Mouse (Mus musculus): ENCODE measurements around the gene 1700018G05Rik. TPM values are rescaled to one million over a fixed set of nuclear protein-coding genes. Genes with fewer than 3 reads are reported as not detected.
"Not testable (repeated sequence)": the region's sequence is repeated elsewhere in the genome, so short reads cannot be mapped to it uniquely, and the experiment has no call there.

Gene 1700018G05Rik
- not detected for total RNA-seq (2021)
- long read RNA-seq, experiment 1, result 0 reads
- long read RNA-seq, experiment 2, result 0 reads

DNA sequence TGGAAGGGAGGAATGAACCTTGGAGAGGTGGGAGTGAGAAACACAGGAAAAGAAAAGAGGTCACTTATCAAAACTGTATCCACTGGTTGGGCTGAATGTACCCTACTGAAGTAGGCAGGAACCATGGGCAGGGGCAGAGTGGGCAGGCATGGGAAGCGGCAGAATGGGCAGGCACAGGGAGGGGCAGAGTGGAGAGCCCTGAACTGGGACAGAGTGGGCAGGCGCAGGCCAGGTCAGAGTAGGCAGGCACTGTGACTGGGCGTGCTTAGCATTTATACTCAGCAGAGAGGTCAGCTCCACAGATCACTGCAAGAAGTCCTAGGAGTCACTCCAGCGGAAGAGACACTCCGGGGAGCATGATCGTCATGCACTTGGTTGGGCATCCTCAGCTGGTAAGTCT lies at the start of gene 1700018G05Rik:
1700018G05Rik (plus strand) TSS at position 301 of the 400 bp plus-strand sequence.
- not testable (repeated sequence) for DNase-seq (ENCODE audit: low spot score in 2 of 2)

- not testable (repeated sequence) for DNase-seq (ENCODE audit: low spot score in 2 of 2)
Observed at GRCm38 (mm10) chrX:102908587-102908986, 19.6 kb upstream of the 1700018G05Rik start, which contains the start of the genes Dmrtc1a and 1700011M02Rik. Gene Dmrtc1a, minus strand, starts transcription at chrX:102908687. Gene 1700011M02Rik, plus strand, starts transcription at chrX:102908905.

- DNase-seq (ENCODE audit: low spot score in 2 of 2), result not testable (repeated sequence)
Observed at GRCm38 (mm10) chrX:102914823-102915222, 13.3 kb upstream of the 1700018G05Rik start.

- not testable (repeated sequence) for DNase-seq (ENCODE audit: low spot score in 2 of 2)
Observed at GRCm38 (mm10) chrX:102926707-102927106, 1.5 kb upstream of the 1700018G05Rik start.

GRCm38 (mm10) chrX:102932992-102933570 lies 4.9 kb downstream of the 1700018G05Rik start:
- DNase-seq (ENCODE audit: low spot score in 2 of 2), result no peak

- DNase-seq (ENCODE audit: low spot score in 2 of 2), result no peak
Observed at GRCm38 (mm10) chrX:102933571-102934394, 5.6 kb downstream of the 1700018G05Rik start.

GRCm38 (mm10) chrX:102934395-102934764 lies 6.2 kb downstream of the 1700018G05Rik start:
- no peak for DNase-seq (ENCODE audit: low spot score in 2 of 2)

GRCm38 (mm10) chrX:102936743-102937142 lies 8.6 kb downstream of the 1700018G05Rik start:
- DNase-seq (ENCODE audit: low spot score in 2 of 2), result no peak

DNA sequence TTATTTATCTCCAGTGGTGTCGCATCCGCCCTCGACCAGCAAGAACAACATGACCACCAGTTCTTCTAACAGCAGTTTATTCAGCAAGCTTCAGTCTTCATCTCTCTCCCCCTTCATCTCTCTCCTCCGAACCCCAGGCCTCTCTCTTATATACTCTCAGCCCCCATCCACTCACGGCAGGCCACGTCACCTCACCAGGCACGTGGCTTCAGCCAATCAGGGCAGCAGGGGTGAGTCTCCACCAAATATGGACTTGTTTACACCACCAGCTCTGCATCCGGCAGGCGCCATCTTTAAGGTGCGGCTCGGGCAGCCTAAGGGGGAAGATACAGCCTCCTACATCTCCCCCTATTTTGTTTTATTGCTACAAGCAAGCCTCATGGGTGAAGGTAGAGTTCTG lies 22.0 kb downstream of the 1700018G05Rik start:
- DNase-seq (ENCODE audit: low spot score in 2 of 2), result not testable (repeated sequence)

DNA sequence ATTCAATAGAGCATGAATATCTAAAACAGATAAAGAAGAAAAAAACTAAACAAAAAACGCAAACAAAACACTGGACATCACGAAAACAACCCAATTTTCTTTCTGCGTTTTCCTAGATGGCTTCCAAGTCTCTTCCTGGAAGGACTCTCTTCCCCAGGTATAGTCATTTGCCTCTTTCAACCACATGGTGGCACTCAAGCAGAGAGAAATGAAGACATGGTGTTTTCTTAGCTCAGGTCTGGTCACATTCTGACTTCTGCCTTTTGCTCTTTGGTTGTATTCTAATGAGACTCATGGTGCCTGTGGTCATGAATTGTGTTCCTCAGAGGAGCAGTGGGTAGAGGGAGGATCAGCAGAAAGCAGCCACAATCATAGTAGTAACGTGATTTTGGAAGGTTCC lies 30.7 kb downstream of the 1700018G05Rik start:
- no peak for DNase-seq (ENCODE audit: low spot score in 2 of 2)

GRCm38 (mm10) chrX:102960581-102960980 lies 32.4 kb downstream of the 1700018G05Rik start:
- no peak for DNase-seq (ENCODE audit: low spot score in 2 of 2)

Other genes starting within 250 kb of the 1700018G05Rik start
- gene Gm3880, start 241.4 kb upstream of the 1700018G05Rik start, total RNA-seq (2021), result not detected
- not detected for gene Gm9112, start 220.7 kb upstream of the 1700018G05Rik start, total RNA-seq (2021)
- not detected for gene Dmrtc1b, start 220.5 kb upstream of the 1700018G05Rik start, total RNA-seq (2021)
- not detected for gene Dmrtc1c1, start 125.4 kb upstream of the 1700018G05Rik start, total RNA-seq (2021)
- not detected for gene Dmrtc1c2, start 73.8 kb upstream of the 1700018G05Rik start, total RNA-seq (2021)
- gene 1700031F05Rik, start 60.4 kb upstream of the 1700018G05Rik start, total RNA-seq (2021), result not detected
- gene Dmrtc1a, start 19.7 kb upstream of the 1700018G05Rik start, total RNA-seq (2021), result under 1 TPM; 0.64 to 0.79 TPM
- gene 1700011M02Rik, start 19.5 kb upstream of the 1700018G05Rik start, total RNA-seq (2021), result not detected

Data from adrenal gland, postnatal 4 days (tissue).